Mouse (Mus musculus): ENCODE data around the gene Oosp2. TPM values are rescaled to one million over a fixed set of nuclear protein-coding genes. Genes with fewer than 3 reads are reported as not detected.

Oosp2 gene
- polyA plus RNA-seq, 1 experiment, result not detected

DNA sequence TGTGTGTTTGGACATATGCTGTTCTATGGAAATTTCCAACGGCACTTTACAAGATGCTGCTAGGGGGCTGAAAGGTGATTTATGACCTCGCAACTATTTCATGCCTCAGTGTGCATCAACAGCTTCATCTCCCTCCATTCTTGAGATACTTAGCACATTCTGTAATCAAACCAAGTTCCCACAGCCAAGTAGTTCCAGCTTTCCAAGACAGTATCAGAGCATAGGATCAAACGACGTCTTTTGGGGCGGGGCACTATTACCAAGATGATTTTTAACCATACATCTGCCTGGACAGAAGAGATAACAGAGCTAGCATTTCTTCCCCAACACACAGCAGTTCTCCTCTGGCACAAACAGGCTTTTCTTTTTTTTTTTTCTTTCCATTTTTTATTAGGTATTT, 35.1 kb downstream of the Oosp2 start:
- no peaks in the 10 kb centered on the region for H3K27me3 ChIP-seq (ENCODE audit: control insufficient read depth, insufficient read depth, low read length)
- H3K4me1 ChIP-seq (replicated peaks; ENCODE audit: control insufficient read depth, insufficient read depth, low read length), result no peaks in the 10 kb centered on the region
- H3K27ac ChIP-seq (ENCODE audit: control insufficient read depth, insufficient read depth, low read length), result no peak overlapping the region
- TF ChIP-seq POLR2A (IDR thresholded peaks at IDR 0.05; ENCODE audit: control insufficient read depth, extremely low read depth, insufficient read depth, low read length, poor library complexity) (no peak), CTCF (IDR thresholded peaks at IDR 0.05; ENCODE audit: borderline replicate concordance, control insufficient read depth, extremely low read depth, insufficient read depth, low read length, poor library complexity) (no peak)
- H3K4me3 ChIP-seq (ENCODE audit: control insufficient read depth, insufficient read depth, low read length), result no peak overlapping the region
- DNase-seq, result no peak
- whole genome bisulfite sequencing, result 94% methylated on average over 5 of the region's 5 CpGs
- H3K36me3 ChIP-seq (ENCODE audit: control insufficient read depth, insufficient read depth, low read length), result no peaks in the 10 kb centered on the region

DNA sequence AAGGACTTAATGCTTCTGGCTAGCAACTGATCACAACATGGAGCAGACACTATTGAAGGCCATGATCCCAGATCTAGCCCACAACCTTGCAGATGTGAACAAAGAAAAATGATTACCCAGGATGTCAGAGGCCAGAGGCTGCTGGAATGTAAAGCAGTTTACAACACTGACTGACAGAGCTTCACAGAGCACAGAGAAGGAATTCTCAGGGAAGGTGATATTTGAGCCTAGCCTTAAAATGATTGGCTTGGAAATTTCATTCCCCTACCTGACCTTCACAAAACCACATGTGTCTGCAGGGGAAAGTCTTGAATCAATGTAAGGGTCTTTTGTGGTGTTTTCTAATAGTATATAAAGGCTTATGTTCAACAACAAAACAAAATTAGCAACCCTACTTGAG, 35.6 kb downstream of the Oosp2 start:
- H3K36me3 ChIP-seq (ENCODE audit: control insufficient read depth, insufficient read depth, low read length), result no peaks in the 10 kb centered on the region
- H3K27ac ChIP-seq (ENCODE audit: control insufficient read depth, insufficient read depth, low read length), result no peak overlapping the region
- no peak overlapping the region for H3K4me3 ChIP-seq (ENCODE audit: control insufficient read depth, insufficient read depth, low read length)
- no peaks in the 10 kb centered on the region for H3K27me3 ChIP-seq (ENCODE audit: control insufficient read depth, insufficient read depth, low read length)
- DNase-seq, result no peak
- TF ChIP-seq POLR2A (IDR thresholded peaks at IDR 0.05; ENCODE audit: control insufficient read depth, extremely low read depth, insufficient read depth, low read length, poor library complexity) (no peak), CTCF (IDR thresholded peaks at IDR 0.05; ENCODE audit: borderline replicate concordance, control insufficient read depth, extremely low read depth, insufficient read depth, low read length, poor library complexity) (no peak)
- H3K4me1 ChIP-seq (replicated peaks; ENCODE audit: control insufficient read depth, insufficient read depth, low read length), result no peaks in the 10 kb centered on the region

DNA sequence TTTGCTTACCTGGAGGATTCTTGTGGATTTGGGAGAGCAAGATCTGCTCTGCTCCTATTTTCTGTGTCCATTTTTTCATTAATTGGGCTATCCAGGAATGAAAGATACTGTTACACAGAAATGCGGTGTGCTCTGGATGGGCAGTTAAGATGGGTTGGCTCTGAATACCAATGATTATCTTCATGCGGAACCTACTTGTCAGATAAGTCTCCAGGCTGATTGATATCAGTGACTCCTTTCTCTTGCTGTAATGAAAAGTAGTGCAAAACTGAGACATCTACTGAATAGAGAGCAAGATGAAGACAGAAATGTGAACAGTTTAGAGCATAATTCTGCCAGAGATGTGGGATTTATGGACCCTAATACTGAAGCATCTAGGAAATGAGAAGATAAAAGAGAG, 36.8 kb downstream of the Oosp2 start, which contains the start of gene Ms4a2:
Gene Ms4a2, minus strand, starts transcription at position 169 of the 400 bp plus-strand sequence.
- Histone ChIP-seq H3K4me3 (ENCODE audit: control insufficient read depth, insufficient read depth, low read length) (no peak within 1 kb of the TSS), H3K4me1 (replicated peaks; ENCODE audit: control insufficient read depth, insufficient read depth, low read length) (no peaks in the 10 kb centered on the region), H3K27me3 (ENCODE audit: control insufficient read depth, insufficient read depth, low read length) (no peaks in the 10 kb centered on the region), H3K36me3 (ENCODE audit: control insufficient read depth, insufficient read depth, low read length) (no peaks in the 10 kb centered on the region), H3K27ac (ENCODE audit: control insufficient read depth, insufficient read depth, low read length) (no peak within 1 kb of the TSS)
- no peak for TF ChIP-seq CTCF (IDR thresholded peaks at IDR 0.05; ENCODE audit: borderline replicate concordance, control insufficient read depth, extremely low read depth, insufficient read depth, low read length, poor library complexity)
- no peak for TF ChIP-seq POLR2A (IDR thresholded peaks at IDR 0.05; ENCODE audit: control insufficient read depth, extremely low read depth, insufficient read depth, low read length, poor library complexity)
- 95% methylated on average over 2 of the region's 2 CpGs for WGBS
- DNase-seq, result no peak

DNA sequence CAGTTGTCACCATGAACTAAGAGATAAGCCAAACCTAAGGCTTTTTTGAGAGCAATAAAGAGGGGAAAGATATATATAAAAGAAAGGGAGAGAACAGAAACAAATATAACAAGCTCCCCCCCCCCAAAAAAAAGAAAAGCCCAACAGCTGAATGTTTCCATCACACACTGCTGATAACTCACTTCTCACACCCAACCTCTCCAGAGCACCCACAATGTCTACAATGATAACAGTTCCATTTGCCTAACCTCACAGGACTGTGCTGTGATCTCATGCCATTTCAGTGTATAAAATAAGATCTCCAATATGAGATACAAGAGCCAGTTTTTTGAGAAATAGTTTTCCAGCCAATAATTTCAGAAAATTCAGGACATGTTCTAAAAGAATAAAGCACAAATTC, 42.4 kb downstream of the Oosp2 start:
- no peak for DNase-seq
- Histone ChIP-seq H3K27ac (ENCODE audit: control insufficient read depth, insufficient read depth, low read length) (no peak overlapping the region), H3K27me3 (ENCODE audit: control insufficient read depth, insufficient read depth, low read length) (no peaks in the 10 kb centered on the region), H3K4me1 (replicated peaks; ENCODE audit: control insufficient read depth, insufficient read depth, low read length) (no peaks in the 10 kb centered on the region), H3K36me3 (ENCODE audit: control insufficient read depth, insufficient read depth, low read length) (no peaks in the 10 kb centered on the region), H3K4me3 (ENCODE audit: control insufficient read depth, insufficient read depth, low read length) (no peak overlapping the region)
- no peak for TF ChIP-seq CTCF (IDR thresholded peaks at IDR 0.05; ENCODE audit: borderline replicate concordance, control insufficient read depth, extremely low read depth, insufficient read depth, low read length, poor library complexity)
- no peak for TF ChIP-seq POLR2A (IDR thresholded peaks at IDR 0.05; ENCODE audit: control insufficient read depth, extremely low read depth, insufficient read depth, low read length, poor library complexity)

DNA sequence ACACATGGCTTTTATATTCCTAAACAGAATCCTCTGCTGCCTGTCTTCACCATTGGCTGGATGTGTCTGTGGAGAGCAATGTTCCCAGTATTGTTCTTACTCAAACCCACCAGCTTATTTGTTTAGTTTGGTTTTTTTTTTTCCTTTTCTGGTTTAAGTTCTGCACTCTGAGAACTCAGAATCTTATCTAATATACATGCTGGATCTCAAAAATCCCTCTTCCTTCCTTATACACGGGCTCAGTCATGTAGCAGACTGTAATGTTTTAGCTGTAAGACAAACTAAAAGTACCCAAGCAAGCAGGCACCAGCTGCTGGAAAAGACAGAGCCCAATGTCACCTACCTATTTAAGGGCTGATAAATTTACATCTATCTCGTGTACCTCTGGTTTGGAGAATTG, 45.6 kb downstream of the Oosp2 start:
- no peaks in the 10 kb centered on the region for H3K27me3 ChIP-seq (ENCODE audit: control insufficient read depth, insufficient read depth, low read length)
- DNase-seq, result no peak
- H3K36me3 ChIP-seq (ENCODE audit: control insufficient read depth, insufficient read depth, low read length), result no peaks in the 10 kb centered on the region
- no peak overlapping the region for H3K27ac ChIP-seq (ENCODE audit: control insufficient read depth, insufficient read depth, low read length)
- TF ChIP-seq CTCF (IDR thresholded peaks at IDR 0.05; ENCODE audit: borderline replicate concordance, control insufficient read depth, extremely low read depth, insufficient read depth, low read length, poor library complexity) (no peak), POLR2A (IDR thresholded peaks at IDR 0.05; ENCODE audit: control insufficient read depth, extremely low read depth, insufficient read depth, low read length, poor library complexity) (no peak)
- 58% methylated on average over 2 of the region's 2 CpGs for WGBS
- H3K4me3 ChIP-seq (ENCODE audit: control insufficient read depth, insufficient read depth, low read length), result no peak overlapping the region
- H3K4me1 ChIP-seq (replicated peaks; ENCODE audit: control insufficient read depth, insufficient read depth, low read length), result no peaks in the 10 kb centered on the region

DNA sequence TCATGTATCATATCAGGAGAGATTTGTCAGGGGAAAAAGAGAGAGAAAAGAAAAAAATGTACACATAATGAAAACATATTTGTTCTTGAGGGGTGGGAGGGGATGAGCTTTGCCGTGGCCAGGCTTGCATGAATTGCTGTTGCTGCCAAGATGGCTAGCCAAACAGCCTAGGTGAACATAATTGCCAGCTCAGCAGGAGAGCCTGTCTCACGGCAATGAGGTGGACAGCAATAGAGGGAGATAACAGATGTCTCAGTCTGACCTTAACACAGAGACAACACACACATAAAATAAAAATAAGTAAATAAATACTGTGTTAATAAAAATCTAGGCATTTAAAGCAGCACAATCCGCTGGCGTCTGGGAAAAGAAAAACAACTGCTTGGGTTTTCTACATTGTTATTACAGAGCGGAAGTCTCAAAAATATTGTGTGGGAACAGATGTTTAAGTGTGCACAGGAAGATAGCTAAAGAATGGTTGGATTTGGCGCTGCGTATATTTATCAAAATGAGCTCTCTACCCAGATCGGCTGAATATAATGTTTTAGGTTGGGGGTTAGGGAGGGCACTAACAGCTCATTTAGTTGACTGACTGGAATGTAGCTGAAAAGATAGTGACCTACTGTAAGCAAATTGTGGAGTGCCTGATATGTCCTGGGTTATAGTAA, 46.4 kb downstream of the Oosp2 start:
- no peak overlapping the region for H3K4me3 ChIP-seq (ENCODE audit: control insufficient read depth, insufficient read depth, low read length)
- H3K27ac ChIP-seq (ENCODE audit: control insufficient read depth, insufficient read depth, low read length), result no peak overlapping the region
- WGBS, result 76% methylated on average over 8 of the region's 8 CpGs

DNA sequence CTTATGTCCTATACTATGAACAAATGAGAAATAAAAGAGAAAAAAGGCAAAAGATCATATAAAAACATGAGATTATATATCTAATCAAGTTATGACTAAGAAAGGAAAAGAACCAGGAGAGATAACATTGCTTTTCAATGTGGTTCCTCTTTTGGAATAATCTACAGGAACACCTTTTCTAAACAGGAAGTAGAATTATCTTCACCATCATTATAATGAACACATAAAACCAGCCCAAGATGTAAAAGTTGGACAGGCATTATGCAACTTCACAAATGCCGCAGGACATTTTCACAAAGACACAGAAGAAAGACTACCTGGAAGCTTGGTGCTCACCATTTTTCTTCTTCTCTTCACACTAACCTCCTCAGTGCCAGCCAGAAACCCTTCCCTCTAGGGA, 47.3 kb downstream of the Oosp2 start:
- Histone ChIP-seq H3K36me3 (ENCODE audit: control insufficient read depth, insufficient read depth, low read length) (no peaks in the 10 kb centered on the region), H3K27ac (ENCODE audit: control insufficient read depth, insufficient read depth, low read length) (no peak overlapping the region), H3K27me3 (ENCODE audit: control insufficient read depth, insufficient read depth, low read length) (no peaks in the 10 kb centered on the region), H3K4me3 (ENCODE audit: control insufficient read depth, insufficient read depth, low read length) (no peak overlapping the region), H3K4me1 (replicated peaks; ENCODE audit: control insufficient read depth, insufficient read depth, low read length) (no peaks in the 10 kb centered on the region)
- no peak for TF ChIP-seq CTCF (IDR thresholded peaks at IDR 0.05; ENCODE audit: borderline replicate concordance, control insufficient read depth, extremely low read depth, insufficient read depth, low read length, poor library complexity)
- no peak for TF ChIP-seq POLR2A (IDR thresholded peaks at IDR 0.05; ENCODE audit: control insufficient read depth, extremely low read depth, insufficient read depth, low read length, poor library complexity)
- 33% methylated on average over 1 of the region's 1 CpGs for WGBS
- no peak for DNase-seq

More for the DNA sequence above, 46.4 kb downstream of the Oosp2 start:
- DNase-seq, result no peak
- no peaks in the 10 kb centered on the region for H3K27me3 ChIP-seq (ENCODE audit: control insufficient read depth, insufficient read depth, low read length)
- TF ChIP-seq POLR2A (IDR thresholded peaks at IDR 0.05; ENCODE audit: control insufficient read depth, extremely low read depth, insufficient read depth, low read length, poor library complexity) (no peak), CTCF (IDR thresholded peaks at IDR 0.05; ENCODE audit: borderline replicate concordance, control insufficient read depth, extremely low read depth, insufficient read depth, low read length, poor library complexity) (no peak)
- H3K36me3 ChIP-seq (ENCODE audit: control insufficient read depth, insufficient read depth, low read length), result no peaks in the 10 kb centered on the region
- H3K4me1 ChIP-seq (replicated peaks; ENCODE audit: control insufficient read depth, insufficient read depth, low read length), result no peaks in the 10 kb centered on the region
